Mouse (Mus musculus): Measurements from ENCODE around the gene Eef2. TPM values are rescaled to one million over a fixed set of nuclear protein-coding genes. Genes with fewer than 3 reads are reported as not detected.

Eef2 gene
- total and polyA plus RNA-seq, 3 experiments: 1,752 to 4,660 (median 2,649) TPM

DNA sequence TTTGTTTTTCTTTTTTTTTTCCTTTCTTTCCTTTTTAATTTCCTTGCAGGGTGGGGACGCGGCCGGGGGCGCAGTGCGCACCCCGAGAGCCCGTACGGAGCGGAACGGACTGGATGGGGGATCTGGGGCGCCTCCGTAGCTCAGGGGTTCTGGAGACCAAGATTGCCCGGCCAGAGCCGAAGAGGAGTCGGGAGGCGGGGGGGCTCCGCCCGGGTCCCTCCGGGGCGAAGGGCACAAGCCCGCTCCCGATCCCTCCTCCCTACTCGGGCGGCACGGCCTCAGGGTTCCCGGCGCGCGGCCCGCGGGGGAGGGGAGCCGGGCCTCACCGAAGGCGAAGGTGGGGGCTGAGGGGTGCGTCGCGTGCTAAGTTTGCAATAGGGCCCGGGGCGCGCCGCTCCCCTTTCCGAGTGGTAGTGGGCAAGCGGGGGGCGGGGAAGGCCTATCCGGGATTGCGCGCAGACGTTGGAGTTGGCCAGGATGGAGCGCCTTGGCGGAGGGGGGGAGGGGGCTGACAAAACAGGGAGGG, 39.7 kb upstream of the Eef2 start:
- H3K4me2 ChIP-seq (ENCODE audit: insufficient read depth, low read depth, poor library complexity, severe bottlenecking): peak overlapping the region; percentile 26; the same call in 1 of the 2 replicates
- in situ Hi-C loops (cut with MboI; ENCODE audit: low pct_ligation_motif_present, low pct_unique_long_range_greater_than_20kb, low sequenced_read_pairs): no loop called here
- dilution Hi-C loops (cut with MboI; ENCODE audit: extremely low pct_ligation_motif_present, extremely low pct_unique_long_range_greater_than_20kb, low sequenced_read_pairs): no loop called here

DNA sequence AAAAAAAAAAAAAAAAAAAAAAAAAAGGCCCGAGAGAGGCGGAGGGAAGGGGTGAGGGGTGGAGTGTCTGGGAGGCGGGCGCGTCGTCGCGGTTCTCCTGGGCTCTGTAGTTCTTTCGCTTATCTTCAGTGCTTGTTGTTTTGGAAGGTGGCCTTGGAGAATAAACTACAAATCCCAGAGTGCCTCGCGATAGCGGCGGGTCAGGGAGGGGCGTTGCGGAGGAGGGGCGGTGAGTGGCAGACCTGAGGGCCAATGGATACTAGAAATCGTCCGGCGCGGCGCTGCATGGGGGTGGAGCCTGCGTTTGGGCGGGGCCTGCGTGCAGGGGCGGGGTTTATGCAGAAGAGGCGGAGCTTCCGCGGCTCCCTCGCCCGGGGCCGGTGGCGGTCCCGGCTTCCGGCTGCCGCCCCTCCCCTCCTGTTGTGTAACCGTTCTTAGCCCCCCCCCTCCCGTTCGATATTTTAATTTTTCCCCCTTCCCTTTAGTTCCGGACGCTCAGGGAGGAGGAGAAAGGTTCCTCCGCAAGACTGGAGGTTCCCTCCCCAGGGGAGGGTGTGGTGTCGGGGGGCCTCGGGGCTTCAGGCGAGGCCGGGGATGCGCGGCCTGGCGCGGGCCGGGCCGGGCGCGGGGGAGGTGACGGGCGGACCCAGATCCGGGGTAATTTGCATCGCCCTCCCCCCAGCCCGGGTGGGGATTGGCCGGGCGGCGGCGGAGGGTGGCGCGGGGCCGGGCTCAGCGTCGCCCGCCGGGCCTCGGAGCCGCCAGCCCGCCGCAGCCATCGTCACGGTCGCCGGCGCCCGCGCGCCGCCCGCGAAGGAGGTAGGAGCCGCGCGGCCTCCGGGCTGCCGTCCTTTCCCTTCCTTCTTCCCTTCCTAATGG, 38.9 kb upstream of the Eef2 start:
- H3K9me3 ChIP-seq (replicated peaks; ENCODE audit: low read length): no peaks in the 10 kb centered on the region
- peaks cover 46% of the 10 kb centered on the region for H3K79me2 ChIP-seq (replicated peaks; ENCODE audit: control insufficient read depth, extremely low read depth, insufficient read depth, poor library complexity, severe bottlenecking)
- H3K27me3 ChIP-seq (replicated peaks): no peaks in the 10 kb centered on the region
- peak overlapping the region; percentile 100 for H3K9ac ChIP-seq (ENCODE audit: insufficient read depth, low read depth)
- peaks cover 0 to 22% of the 10 kb centered on the region in 2 experiments for H3K36me3 ChIP-seq (replicated peaks in 1 of 2; ENCODE audit: control insufficient read depth in 1 of 2, insufficient read depth in 1 of 2, low read length in 1 of 2)
- H3K4me2 ChIP-seq (ENCODE audit: insufficient read depth, low read depth, poor library complexity, severe bottlenecking): no peak overlapping the region; the same call in 1 of the 2 replicates
- H3K4me3 ChIP-seq (replicated peaks in 1 of 3; ENCODE audit: low read depth in 2 of 3, low read length in 2 of 3, poor library complexity in 1 of 3): peak overlapping the region; percentile 85 to 90 (median 87)
- H3K27ac ChIP-seq (ENCODE audit: insufficient read depth, low read depth): peak overlapping the region; percentile 82
- H3K4me1 ChIP-seq (ENCODE audit: control insufficient read depth in 1 of 2, insufficient read depth in 2 of 2): peaks cover 19 to 52% of the 10 kb centered on the region in 2 experiments
- in situ Hi-C loops (cut with MboI; ENCODE audit: low pct_ligation_motif_present, low pct_unique_long_range_greater_than_20kb, low sequenced_read_pairs): no loop called here
- dilution Hi-C loops (cut with MboI; ENCODE audit: extremely low pct_ligation_motif_present, extremely low pct_unique_long_range_greater_than_20kb, low sequenced_read_pairs): no loop called here
- DNase-seq (ENCODE audit: extremely low read depth): peak; percentile 96
- peak; percentile 42; the same call in 1 of the 2 replicates for TF ChIP-seq SIN3A (IDR thresholded peaks at IDR 0.05; ENCODE audit: low read length)
- TF ChIP-seq ZMIZ1 (IDR thresholded peaks at IDR 0.05; ENCODE audit: low read depth, low read length): peak; percentile 60
- TF ChIP-seq ETS1 (conservative IDR thresholded peaks at IDR 0.05; ENCODE audit: low read depth, low read length): no peak; the same call in 1 of the 2 replicates
- no peak for TF ChIP-seq MAX (IDR thresholded peaks at IDR 0.05; ENCODE audit: low read length)
- TF ChIP-seq MXI1 (IDR thresholded peaks at IDR 0.05; ENCODE audit: low read depth, low read length): no peak
- TF ChIP-seq TCF12 (IDR thresholded peaks at IDR 0.05; ENCODE audit: low read depth, low read length): peak; percentile 50
- no peak for TF ChIP-seq SMC3 (IDR thresholded peaks at IDR 0.05; ENCODE audit: low read depth, low read length)
- TF ChIP-seq MYC (IDR thresholded peaks at IDR 0.05; ENCODE audit: low read depth, low read length): peak; percentile 79
- peak; percentile 5; the same call in 1 of the 2 replicates for TF ChIP-seq IRF4 (IDR thresholded peaks at IDR 0.05; ENCODE audit: low read depth, low read length)
- peak; percentile 100 for TF ChIP-seq UBTF (IDR thresholded peaks at IDR 0.05; ENCODE audit: low read depth, low read length)
- peak; percentile 83 for TF ChIP-seq POLR2A (IDR thresholded peaks at IDR 0.05; ENCODE audit: low read depth, low read length)
- TF ChIP-seq HCFC1 (IDR thresholded peaks at IDR 0.05; ENCODE audit: low read depth, low read length): peak; percentile 93
- peak; percentile 67 for TF ChIP-seq ELF1 (IDR thresholded peaks at IDR 0.05; ENCODE audit: low read depth, low read length)
- TF ChIP-seq MEF2A (IDR thresholded peaks at IDR 0.05; ENCODE audit: borderline replicate concordance, low read depth, low read length): peak; percentile 73
- no peak for TF ChIP-seq RAD21 (IDR thresholded peaks at IDR 0.05; ENCODE audit: low read depth, low read length)
- TF ChIP-seq JUN (IDR thresholded peaks at IDR 0.05; ENCODE audit: insufficient read depth, low read depth, low read length): no peak
- no peak for TF ChIP-seq TBP (conservative IDR thresholded peaks at IDR 0.05; ENCODE audit: low read depth, low read length)
- peak; percentile 99 for TF ChIP-seq ZNF384 (IDR thresholded peaks at IDR 0.05; ENCODE audit: low read depth, low read length)

More for the DNA sequence above, 39.7 kb upstream of the Eef2 start:
- H3K9me3 ChIP-seq (replicated peaks; ENCODE audit: low read length): no peaks in the 10 kb centered on the region
- peaks cover 0 to 17% of the 10 kb centered on the region in 2 experiments for H3K36me3 ChIP-seq (replicated peaks in 1 of 2; ENCODE audit: control insufficient read depth in 1 of 2, insufficient read depth in 1 of 2, low read length in 1 of 2)
- H3K4me3 ChIP-seq (replicated peaks in 1 of 3; ENCODE audit: low read depth in 2 of 3, low read length in 2 of 3, poor library complexity in 1 of 3): peak overlapping the region; percentile 81 to 87 (median 81)
- TF ChIP-seq TBP (conservative IDR thresholded peaks at IDR 0.05; ENCODE audit: low read depth, low read length) (no peak), MYC (IDR thresholded peaks at IDR 0.05; ENCODE audit: low read depth, low read length) (0 out of 2 replicates have a peak, but pooled peaks have one; percentile 2), HCFC1 (IDR thresholded peaks at IDR 0.05; ENCODE audit: low read depth, low read length) (no peak), MXI1 (IDR thresholded peaks at IDR 0.05; ENCODE audit: low read depth, low read length) (0 out of 2 replicates have a peak, but pooled peaks have one; percentile 29), USF1 (IDR thresholded peaks at IDR 0.05; ENCODE audit: low read depth, low read length) (no peak), MAZ (IDR thresholded peaks at IDR 0.05; ENCODE audit: low read depth, low read length) (no peak), ELF1 (IDR thresholded peaks at IDR 0.05; ENCODE audit: low read depth, low read length) (no peak), POLR2AphosphoS2 (IDR thresholded peaks at IDR 0.05; ENCODE audit: low read depth, low read length) (no peak), BHLHE40 (IDR thresholded peaks at IDR 0.05; ENCODE audit: low read depth, low read length) (peak; percentile 67), SMC3 (IDR thresholded peaks at IDR 0.05; ENCODE audit: low read depth, low read length) (no peak), CHD1 (IDR thresholded peaks at IDR 0.05; ENCODE audit: low read depth, low read length) (peak; percentile 17; the same call in 1 of the 2 replicates), ZNF384 (IDR thresholded peaks at IDR 0.05; ENCODE audit: low read depth, low read length) (no peak), PAX5 (IDR thresholded peaks at IDR 0.05; ENCODE audit: low read length) (no peak), NELFE (IDR thresholded peaks at IDR 0.05; ENCODE audit: low read depth, low read length) (no peak), UBTF (IDR thresholded peaks at IDR 0.05; ENCODE audit: low read depth, low read length) (no peak), MAFK (IDR thresholded peaks at IDR 0.05; ENCODE audit: insufficient replicate concordance, low read length) (no peak), JUND (conservative IDR thresholded peaks at IDR 0.05; ENCODE audit: low read depth, low read length) (no peak), TCF12 (IDR thresholded peaks at IDR 0.05; ENCODE audit: low read depth, low read length) (no peak), JUN (IDR thresholded peaks at IDR 0.05; ENCODE audit: insufficient read depth, low read depth, low read length) (no peak), SIN3A (IDR thresholded peaks at IDR 0.05; ENCODE audit: low read length) (peak; percentile 67; the same call in 1 of the 2 replicates), RAD21 (IDR thresholded peaks at IDR 0.05; ENCODE audit: low read depth, low read length) (no peak), RCOR1 (conservative IDR thresholded peaks at IDR 0.05; ENCODE audit: low read depth, low read length) (no peak), POLR2A (IDR thresholded peaks at IDR 0.05; ENCODE audit: low read depth, low read length) (peak; percentile 41; the same call in 1 of the 2 replicates), KAT2A (IDR thresholded peaks at IDR 0.05; ENCODE audit: insufficient replicate concordance, low read length) (no peak), USF2 (conservative IDR thresholded peaks at IDR 0.05; ENCODE audit: low read depth, low read length) (no peak), GABPA (IDR thresholded peaks at IDR 0.05; ENCODE audit: insufficient replicate concordance, low read depth, low read length) (no peak), EP300 (IDR thresholded peaks at IDR 0.05; ENCODE audit: low read length) (no peak), MAX (IDR thresholded peaks at IDR 0.05; ENCODE audit: low read length) (no peak), ZMIZ1 (IDR thresholded peaks at IDR 0.05; ENCODE audit: low read depth, low read length) (no peak)
- H3K4me1 ChIP-seq (ENCODE audit: control insufficient read depth in 1 of 2, insufficient read depth in 2 of 2): peaks cover 16 to 46% of the 10 kb centered on the region in 2 experiments
- peak overlapping the region; percentile 79 for H3K27ac ChIP-seq (ENCODE audit: insufficient read depth, low read depth)
- peaks cover 39% of the 10 kb centered on the region for H3K79me2 ChIP-seq (replicated peaks; ENCODE audit: control insufficient read depth, extremely low read depth, insufficient read depth, poor library complexity, severe bottlenecking)
- H3K9ac ChIP-seq (ENCODE audit: insufficient read depth, low read depth): peak overlapping the region; percentile 100
- DNase-seq (ENCODE audit: extremely low read depth): peak; percentile 54
- no peaks in the 10 kb centered on the region for H3K27me3 ChIP-seq (replicated peaks)
